Mouse (Mus musculus) inflammation-experienced regulatory T-cells, adult 6 months (primary cell): Measurements from ENCODE around the gene Ankib1. TPM values are rescaled to one million over a fixed set of nuclear protein-coding genes. Genes with fewer than 3 reads are reported as not detected.
"Not testable (repeated sequence)": the region's sequence is repeated elsewhere in the genome, so short reads cannot be mapped to it uniquely, and the experiment has no call there.

Experiments
- ATAC-seq: one replicate; pipeline ENCODE4 v1.8.0; 2017
- polyA plus RNA-seq, 3 experiments: library from polyadenylated mRNA; unstranded; fragments of 100-300 nt; shearing (Covaris generic); gene quantifications; one replicate each; pipeline ENCODE4 v1.2.1; 2017

Gene Ankib1
- polyA plus RNA-seq, 3 experiments from 2014 or later = 17.5 to 19.5 (median 18.8) TPM

DNA sequence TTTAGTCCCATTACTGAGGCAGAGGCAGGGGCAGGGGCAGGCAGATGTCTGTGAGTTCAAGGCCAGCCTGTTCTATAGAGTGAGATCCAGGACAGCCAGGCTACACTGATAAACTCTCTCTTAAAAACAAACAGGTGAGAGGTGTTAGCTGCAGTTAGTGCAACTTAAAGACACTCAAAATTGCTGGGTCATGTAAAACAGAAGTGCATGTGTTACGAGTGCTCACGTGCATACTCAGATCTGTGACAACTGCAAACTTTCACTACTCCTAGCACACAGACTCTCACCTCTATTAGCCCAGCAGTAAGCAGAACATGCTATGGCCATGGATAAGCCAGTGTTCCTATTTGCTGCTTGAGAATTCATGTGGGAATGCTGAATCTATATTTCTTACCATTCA lies 79.3 kb downstream of the Ankib1 start:
- no peak for ATAC-seq

DNA sequence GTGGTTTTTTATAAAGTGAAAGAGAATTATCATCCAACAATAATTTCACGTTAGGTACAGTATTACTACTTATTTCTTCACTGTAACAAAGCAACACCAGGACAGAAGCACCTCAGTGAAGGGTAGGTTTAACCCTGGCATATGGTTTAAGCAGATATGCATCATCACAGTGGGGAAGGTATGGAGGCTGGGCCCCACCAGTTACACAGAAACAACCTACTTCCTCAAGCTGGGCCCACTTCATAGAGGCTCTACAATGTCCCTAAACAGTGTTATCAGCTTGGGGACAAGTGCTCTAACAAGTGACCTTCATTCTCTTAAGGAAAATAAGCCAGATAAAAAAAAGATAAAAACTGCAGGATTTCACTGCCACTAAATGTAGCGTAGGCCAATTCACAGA lies 79.9 kb downstream of the Ankib1 start:
- ATAC-seq = no peak

GRCm38 (mm10) chr5:3719371-3719770 lies 83.4 kb downstream of the Ankib1 start:
- no peak for ATAC-seq

- ATAC-seq = no peak
Measured at GRCm38 (mm10) chr5:3715800-3716199, 86.9 kb downstream of the Ankib1 start.

DNA sequence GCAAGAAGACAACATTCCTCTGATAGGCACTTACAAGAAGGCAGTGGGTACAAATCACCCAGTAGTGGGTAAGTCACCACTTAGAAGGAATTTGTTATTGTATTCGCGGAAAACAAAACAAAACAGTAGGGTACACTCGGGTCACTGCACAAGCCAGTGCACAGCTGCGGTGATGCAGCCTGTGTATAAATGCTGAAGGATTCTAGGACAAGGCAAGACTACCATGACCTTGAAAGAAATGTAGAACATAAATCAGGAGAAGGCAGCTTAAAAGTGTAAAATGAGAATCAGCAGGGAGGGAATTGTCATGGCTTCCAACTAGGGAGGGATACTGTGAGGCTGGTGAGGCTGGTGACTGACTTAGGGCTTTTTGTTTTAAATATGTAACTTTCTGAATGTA lies 100.5 kb downstream of the Ankib1 start:
- ATAC-seq = no peak

DNA sequence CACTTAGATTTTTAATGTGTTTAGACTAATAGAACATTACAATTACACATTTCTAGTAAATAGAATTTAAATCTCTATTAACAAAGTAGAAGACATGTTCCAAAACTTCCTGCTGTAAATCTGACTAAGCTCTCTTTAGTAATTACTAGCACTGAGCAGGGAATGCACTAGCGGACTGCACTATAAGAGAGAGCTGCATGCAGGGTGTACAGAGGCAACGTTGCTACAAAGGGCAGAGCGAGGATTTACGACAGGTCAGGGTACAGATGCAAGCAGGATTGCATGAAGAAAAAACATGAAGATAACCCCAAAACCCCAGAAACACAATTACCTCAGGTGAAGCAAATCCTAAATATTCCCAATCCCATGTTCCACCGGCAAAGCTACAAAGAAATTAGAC lies 102.7 kb downstream of the Ankib1 start:
- no peak for ATAC-seq

DNA sequence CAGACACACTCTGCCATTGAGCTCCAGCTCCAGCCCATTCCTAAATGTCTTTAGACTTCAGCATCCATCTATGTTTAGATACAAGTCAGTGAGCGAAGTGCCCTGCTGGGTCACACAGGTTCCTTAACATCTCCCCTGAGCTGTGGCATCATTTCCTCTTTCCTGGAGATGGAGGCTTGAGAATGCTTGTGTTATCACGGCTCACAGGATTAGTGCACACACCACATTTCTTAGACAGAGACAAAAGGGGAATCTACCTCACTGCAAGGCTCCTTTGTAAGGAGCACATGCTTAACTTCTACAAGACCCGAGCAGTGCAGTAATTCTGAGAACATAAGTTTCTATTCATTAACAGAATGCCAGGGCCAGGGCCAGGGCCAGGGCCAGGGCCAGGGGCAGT lies 106.7 kb downstream of the Ankib1 start:
- ATAC-seq = no peak

DNA sequence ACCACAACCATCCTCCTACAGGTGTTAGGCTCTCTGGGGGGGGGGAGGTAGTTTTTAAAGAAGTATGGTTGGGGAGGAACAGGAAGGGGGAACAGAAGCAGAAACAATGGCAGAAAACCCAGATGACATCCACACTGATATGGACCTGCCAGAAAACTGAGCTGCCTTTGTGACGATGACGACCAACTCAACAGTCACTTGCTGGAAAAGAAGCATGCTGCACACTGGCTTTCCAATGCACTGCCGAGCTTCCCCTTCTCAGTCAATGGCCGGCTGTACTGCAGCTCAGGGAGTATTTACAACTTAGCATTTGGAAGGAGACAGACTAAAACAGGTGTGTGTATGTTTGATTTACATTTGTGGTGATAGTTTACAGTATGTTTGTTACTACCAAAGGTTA lies 107.5 kb downstream of the Ankib1 start:
- no peak for ATAC-seq

DNA sequence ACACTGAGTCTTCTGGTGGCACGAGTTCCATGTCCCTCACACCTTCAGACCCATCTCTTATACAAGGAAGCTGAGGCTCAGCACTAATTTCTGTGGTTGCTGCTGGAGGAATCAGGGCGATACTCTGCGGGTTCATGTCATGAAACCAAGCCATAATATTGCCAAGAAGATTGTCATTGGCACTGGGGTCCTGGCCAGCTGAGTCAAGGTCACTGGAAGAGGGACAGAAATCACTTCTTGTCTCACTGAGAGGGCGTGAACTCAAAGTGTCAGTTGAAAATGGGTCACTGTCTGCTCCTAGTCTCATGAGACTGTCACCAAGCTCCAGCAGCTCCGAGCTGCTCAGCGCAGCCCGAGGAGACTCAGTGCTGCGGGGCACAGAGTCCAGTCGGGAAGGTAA lies 109.8 kb downstream of the Ankib1 start:
- ATAC-seq = no peak

- no peak for ATAC-seq
Measured at GRCm38 (mm10) chr5:3691283-3691682, 111.4 kb downstream of the Ankib1 start.

GRCm38 (mm10) chr5:3688298-3688697 lies 114.4 kb downstream of the Ankib1 start:
- no peak for ATAC-seq

DNA sequence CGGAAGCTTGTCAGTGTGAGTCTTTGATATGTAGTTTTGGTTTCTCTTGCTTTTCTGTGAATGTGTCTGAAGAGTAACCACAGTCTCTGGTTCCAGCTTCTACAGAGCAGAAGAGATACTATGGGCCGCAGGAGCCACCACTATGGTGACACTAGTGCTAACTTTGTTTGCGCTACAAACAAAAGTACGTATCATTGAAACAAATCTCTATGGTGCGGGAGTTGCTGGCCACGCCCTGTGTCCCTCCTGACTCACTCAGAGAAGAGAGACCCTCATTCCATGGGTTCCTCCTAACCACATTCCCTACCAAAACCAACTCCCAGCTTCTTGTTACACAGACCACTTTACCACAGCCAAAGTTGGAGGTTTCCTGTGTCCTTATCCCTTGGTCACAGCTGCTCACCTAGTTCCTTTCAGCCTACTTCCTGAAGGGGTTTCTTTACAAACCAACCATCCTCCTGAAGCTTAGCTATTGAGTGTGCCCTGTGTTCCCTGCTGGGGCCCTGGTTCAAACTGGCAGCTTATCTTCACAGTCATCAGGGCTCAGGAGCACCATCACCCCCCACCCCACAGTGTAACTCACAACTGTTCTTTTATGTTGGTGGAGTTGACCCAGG lies 132.7 kb downstream of the Ankib1 start:
- peak; percentile 75 for ATAC-seq

- peak; percentile 51 for ATAC-seq
Measured at GRCm38 (mm10) chr5:3666585-3666984, 136.1 kb downstream of the Ankib1 start.

DNA sequence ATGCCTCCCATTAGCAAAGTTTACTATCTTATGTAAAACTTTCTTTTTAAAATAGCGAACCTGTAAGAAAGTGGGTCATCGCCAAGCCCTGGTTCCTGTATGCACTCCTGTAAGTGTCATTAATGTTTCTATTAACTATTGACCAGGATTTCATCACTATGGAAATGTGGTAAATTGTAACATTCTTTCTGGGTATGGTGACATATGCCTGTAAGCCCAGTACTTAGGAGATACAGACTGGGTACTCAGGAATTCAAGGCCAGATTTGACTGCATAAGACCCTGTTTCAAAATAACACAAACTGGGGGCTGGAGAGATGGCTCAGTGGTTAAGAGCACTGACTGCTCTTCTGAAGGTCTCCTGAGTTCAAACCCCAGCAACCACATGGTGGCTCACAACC lies 137.5 kb downstream of the Ankib1 start:
- ATAC-seq = no peak

DNA sequence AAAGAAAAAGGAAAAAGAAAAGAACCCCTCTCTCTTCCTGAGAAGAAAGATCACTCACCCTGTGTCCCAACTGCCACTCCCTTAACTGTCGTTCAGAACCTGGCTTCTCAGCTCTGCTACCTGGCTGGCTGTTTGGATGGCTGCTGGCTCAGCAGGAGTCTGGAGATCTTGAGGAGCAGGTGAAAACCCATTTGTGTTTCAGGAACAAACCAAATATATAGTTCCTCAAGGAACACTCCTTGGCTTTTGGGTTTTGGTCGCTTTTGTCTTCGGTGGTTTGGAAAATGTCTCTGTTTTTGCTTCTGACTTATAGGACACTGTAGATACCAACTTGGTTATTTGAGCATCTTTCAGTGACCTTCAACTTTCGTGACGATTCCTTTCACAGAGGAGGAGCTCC lies 145.6 kb downstream of the Ankib1 start, which contains the start of gene Gatad1:
Gatad1 (minus strand) TSS at position 101 of the 400 bp plus-strand sequence.
- no peak for ATAC-seq

- no peak for ATAC-seq
Measured at GRCm38 (mm10) chr5:3653801-3654200, 148.9 kb downstream of the Ankib1 start.

DNA sequence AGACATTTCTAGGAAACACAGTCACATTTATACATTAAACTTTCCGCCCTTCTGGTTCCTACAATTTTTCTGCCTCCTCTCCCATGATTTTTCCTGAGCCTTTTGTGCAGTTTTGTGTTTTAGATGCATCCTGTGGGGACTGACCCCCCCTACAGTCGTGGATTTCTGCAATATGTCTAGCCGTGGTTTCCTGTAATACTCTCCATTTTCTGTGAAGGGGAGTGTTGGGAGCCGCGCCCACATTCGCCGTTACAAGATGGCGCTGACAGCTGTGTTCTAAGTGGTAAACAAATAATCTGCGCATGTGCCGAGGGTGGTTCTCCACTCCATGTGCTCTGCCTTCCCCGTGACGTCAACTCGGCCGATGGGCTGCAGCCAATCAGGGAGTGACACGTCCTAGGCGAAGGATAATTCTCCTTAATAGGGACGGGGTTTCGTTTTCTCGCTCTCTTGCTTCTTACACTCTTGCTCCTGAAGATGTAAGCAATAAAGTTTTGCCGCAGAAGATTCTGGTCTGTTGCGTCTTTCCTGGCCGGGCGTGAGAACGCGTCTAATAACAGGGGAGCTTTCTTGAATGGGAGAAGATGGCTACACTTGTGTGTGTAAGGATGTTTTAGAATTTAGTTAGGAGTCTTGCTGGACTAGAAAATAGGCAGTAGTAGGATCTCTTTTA lies 149.7 kb downstream of the Ankib1 start:
- not testable (repeated sequence) for ATAC-seq

DNA sequence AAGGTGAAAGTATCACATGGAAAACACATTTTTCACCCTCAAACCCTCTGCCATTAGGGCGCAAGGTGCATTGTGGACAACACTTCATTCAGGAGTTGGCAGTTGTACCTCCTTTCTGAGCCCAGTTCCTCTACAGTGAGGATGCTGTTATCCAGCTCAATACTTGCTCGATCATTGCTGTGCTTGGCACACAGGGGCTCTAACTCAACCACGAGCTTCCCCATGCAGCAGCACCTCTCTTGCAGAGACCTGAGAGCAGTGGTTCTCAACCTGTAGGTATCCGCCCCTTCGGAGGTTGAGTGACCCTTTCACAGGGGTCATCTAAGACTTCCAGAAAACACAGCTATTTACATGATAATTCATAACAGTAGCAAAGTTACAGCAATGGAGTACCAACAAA lies 151.1 kb downstream of the Ankib1 start:
- no peak for ATAC-seq

DNA sequence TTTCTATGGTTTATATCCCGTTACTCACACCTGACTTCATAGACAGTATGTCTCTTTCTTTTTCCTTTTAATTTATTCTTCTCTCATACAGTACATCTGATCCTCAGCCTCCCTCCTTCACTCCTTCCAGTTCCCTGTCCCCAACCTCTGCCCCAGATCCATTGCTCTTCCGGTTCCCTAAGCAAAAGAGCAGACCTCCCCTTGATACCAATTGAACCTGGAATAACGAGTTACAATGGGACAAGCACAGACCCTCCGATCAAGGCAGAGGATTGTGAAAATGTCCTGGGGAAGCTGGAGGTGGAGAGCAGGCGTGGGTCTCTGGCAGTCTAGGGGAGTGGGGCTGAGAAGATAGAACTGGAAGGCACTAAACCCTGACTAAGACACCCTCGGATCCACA lies 151.8 kb downstream of the Ankib1 start, which contains the start of gene Tmbim7:
Tmbim7 (plus strand) TSS at position 301 of the 400 bp plus-strand sequence.
- no peak for ATAC-seq

DNA sequence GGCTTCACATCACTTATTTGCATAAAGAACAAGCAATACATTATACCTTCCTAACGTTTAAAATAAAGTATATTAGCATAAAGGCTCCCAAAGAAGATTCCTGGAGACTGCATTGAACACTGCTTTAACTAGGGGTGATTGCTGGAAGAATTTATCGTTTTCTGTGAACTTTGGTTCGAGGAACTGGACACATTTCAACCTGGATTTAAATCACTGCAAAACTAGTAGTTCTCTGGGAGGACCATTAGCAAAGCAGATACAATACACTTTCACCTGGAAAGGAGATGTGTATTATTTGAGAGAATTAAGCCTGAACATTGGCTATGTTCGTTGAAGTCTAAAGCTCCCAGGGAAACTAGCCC lies 153.9 kb downstream of the Ankib1 start:
- no peak for ATAC-seq

GRCm38 (mm10) chr5:3648206-3648848 lies 154.4 kb downstream of the Ankib1 start:
- no peak for ATAC-seq

DNA sequence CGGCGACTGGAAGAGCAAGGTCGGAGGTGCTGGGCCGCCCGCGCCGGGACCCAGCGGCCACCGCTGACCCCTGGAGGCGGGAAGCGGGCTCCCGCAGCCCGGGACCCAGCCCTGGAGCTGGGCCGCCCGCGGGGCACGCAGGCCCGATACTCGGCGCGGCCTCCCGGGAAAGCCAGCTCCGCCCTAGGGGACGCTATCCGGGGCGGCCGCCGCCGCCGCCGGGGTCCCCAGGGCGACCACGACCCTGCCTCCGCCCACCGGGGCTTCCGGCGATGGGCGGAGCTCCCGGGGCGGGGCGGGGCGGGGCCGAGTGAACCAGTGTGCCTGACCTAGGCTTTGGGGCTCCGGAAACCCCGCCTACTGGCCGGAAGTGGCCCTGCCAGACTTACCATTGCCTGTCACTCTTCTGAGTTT lies 155.0 kb downstream of the Ankib1 start:
- ATAC-seq = peak; percentile 85

DNA sequence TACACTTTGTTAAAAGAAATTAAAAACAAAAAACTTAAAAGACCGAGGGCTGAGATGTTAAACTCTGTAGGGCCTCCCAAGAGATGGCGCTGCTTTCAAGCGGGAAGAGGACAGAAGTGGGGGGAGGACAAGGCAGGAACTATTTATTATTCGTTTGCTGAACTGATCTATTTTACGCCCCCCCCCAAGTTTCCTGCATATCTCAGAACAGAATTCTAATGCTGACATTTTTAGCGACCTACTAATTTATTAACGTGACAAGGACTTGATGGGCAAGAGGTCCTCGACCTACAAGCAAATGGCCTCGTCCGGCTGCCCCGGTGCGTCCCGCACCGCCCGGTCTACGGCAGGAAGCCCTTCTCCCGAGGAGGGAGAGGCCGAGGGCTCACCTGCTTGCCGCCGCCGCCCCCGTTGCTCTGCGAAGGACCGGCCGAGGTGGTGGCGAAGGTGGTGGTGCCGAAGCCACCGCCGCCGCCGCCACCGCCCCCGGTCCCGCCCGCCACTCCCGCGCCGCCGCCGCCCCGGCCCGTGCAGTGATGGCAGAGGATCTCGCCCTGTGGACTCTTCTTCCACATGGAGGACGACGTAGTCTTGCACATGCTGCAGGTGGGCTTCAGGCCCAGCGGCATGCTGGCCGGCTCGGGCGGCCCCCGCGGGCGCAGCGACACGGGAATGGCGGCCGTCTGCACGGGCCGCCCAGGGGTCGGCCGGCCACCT lies 155.6 kb downstream of the Ankib1 start:
- ATAC-seq = peak; percentile 78
